Mouse (Mus musculus) kidney, postnatal 0 days (tissue): ENCODE measurements around the gene Ppp1r1c. TPM values are rescaled to one million over a fixed set of nuclear protein-coding genes. Genes with fewer than 3 reads are reported as not detected.
"Not testable (repeated sequence)": the region's sequence is repeated elsewhere in the genome, so short reads cannot be mapped to it uniquely, and the experiment has no call there.

Experiments
- ATAC-seq: fragments of 200-750 bp; cut with Nextera tagmentation; replicated peaks from 2 replicates; pipeline ENCODE4 v1.8.0; 2017; ENCODE audit warnings: low read depth, moderate number of reproducible peaks, moderate TSS enrichment, moderate library complexity; ENCODE audit not compliant: low FRiP score
- DNase-seq: peaks from one replicate; pipeline ENCODE4 v3.0.0-alpha.2; 2016; ENCODE audit warnings: low spot score
- H3K27ac ChIP-seq: fragments of 300-500 bp; sonication (generic); 2 replicates; pipeline ENCODE4 v1.5.1; 2014; ENCODE audit warnings: mild to moderate bottlenecking
- H3K27me3 ChIP-seq: fragments of 300-500 bp; sonication (generic); 2 replicates; pipeline ENCODE4 v1.6.1; 2014; ENCODE audit warnings: low read length, mixed read lengths; ENCODE audit not compliant: insufficient read depth
- H3K36me3 ChIP-seq: fragments of 300-500 bp; sonication (generic); 2 replicates; pipeline ENCODE4 v1.6.1; 2014; ENCODE audit warnings: low read length, mixed read lengths; ENCODE audit not compliant: insufficient read depth
- H3K4me1 ChIP-seq: fragments of 300-500 bp; sonication (generic); replicated peaks from 2 replicates; pipeline ENCODE4 v1.6.1; 2014; ENCODE audit warnings: antibody characterized with exemption, low read length, mixed read lengths; ENCODE audit not compliant: insufficient read depth
- H3K4me2 ChIP-seq: fragments of 300-500 bp; sonication (generic); 2 replicates; pipeline ENCODE4 v1.6.1; 2014; ENCODE audit warnings: mild to moderate bottlenecking, low read length, moderate library complexity, mixed read lengths
- H3K4me3 ChIP-seq: fragments of 300-500 bp; sonication (generic); replicated peaks from 2 replicates; pipeline ENCODE4 v1.5.1; 2014; ENCODE audit warnings: low read depth, low read length
- H3K9ac ChIP-seq: fragments of 300-500 bp; sonication (generic); 2 replicates; pipeline ENCODE4 v1.6.1; 2014; ENCODE audit warnings: low read depth, low read length
- H3K9me3 ChIP-seq: fragments of 300-500 bp; sonication (generic); replicated peaks from 2 replicates; pipeline ENCODE4 v1.6.1; 2016; ENCODE audit warnings: low read length, inconsistent platforms, mixed read lengths
- CTCF ChIP-seq: IDR thresholded peaks from 2 replicates; pipeline ENCODE4 v1.5.1; 2016; ENCODE audit warnings: antibody characterized with exemption, low read depth, mild to moderate bottlenecking, moderate library complexity
- WGBS: fragments of 180-500 bp; shearing (Covaris S2); extraction: QIAGEN DNeasy Blood & Tissue Kit; methylation state at CpG from one replicate; pipeline ENCODE4 v1.1.7; 2014; 5-methylcytosine and 5-hydroxymethylcytosine counted together
- polyA plus RNA-seq: library from polyadenylated mRNA; unstranded; fragments of >200 nt; fragmentation: Nextera tagmentation; extraction: Ambion mirVana; gene quantifications from 2 replicates; pipeline ENCODE4 v1.2.1, GENCODE M21; 2015

The Ppp1r1c gene
- polyA plus RNA-seq, 1 experiment from 2014 or later = 0.16 TPM

DNA sequence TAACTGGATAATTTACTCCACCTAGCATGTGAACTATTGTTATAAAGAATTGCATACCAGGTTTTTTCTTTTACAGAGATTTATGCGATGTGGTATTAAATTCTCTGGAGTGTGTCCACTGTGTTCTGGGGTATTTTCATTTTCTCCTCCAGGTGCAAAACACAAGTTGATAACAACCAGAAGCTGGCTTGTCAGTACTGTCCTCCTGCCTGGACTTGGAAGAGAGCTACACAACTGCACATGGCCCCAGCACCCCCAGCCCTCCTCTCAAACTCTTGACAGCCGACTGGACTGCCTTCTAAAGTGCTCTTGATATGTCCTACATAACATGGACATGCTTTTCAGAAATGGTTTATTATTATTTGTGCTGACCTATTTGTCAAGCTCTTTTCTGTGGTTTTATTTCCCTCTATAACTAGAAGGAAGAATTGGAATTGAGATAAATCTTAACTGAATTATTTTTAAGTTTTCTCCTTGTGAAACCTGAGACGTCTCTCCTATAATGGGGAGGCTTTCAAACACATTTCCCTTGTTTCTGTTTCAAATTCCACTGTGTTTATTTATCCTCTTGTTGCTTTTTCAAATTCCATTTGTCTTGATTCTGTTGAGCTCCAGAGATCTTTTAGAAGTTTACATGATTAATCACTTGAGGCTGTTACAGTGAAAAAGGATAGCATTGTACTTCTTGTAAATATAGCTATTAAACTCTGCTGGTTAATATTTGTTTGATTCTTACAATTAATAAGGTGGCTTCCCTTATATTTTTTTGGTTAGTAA lies 108.3 kb downstream of the Ppp1r1c start:
- TF ChIP-seq CTCF = no peak
- Histone ChIP-seq H3K4me1 (no peaks in the 10 kb centered on the region), H3K27me3 (no peaks in the 10 kb centered on the region), H3K9ac (no peak overlapping the region), H3K36me3 (no peaks in the 10 kb centered on the region), H3K27ac (peak overlapping the region; percentile 54), H3K4me3 (no peak overlapping the region), H3K4me2 (no peak overlapping the region), H3K9me3 (no peaks in the 10 kb centered on the region)
- whole genome bisulfite sequencing = 17% methylated on average over 3 of the region's 3 CpGs
- DNase-seq = peak; percentile 94
- peak; percentile 82 for ATAC-seq

GRCm38 (mm10) chr2:79819543-79819942 lies 112.0 kb downstream of the Ppp1r1c start:
- no peak for ATAC-seq
- Histone ChIP-seq H3K36me3 (no peaks in the 10 kb centered on the region), H3K9me3 (no peaks in the 10 kb centered on the region), H3K4me2 (no peak overlapping the region), H3K27me3 (no peaks in the 10 kb centered on the region), H3K9ac (no peak overlapping the region), H3K4me1 (no peaks in the 10 kb centered on the region), H3K27ac (no peak overlapping the region), H3K4me3 (no peak overlapping the region)
- no peak for DNase-seq
- WGBS = 70% methylated on average over 3 of the region's 3 CpGs
- TF ChIP-seq CTCF = no peak

GRCm38 (mm10) chr2:79825853-79826252 lies 118.3 kb downstream of the Ppp1r1c start:
- Histone ChIP-seq H3K4me3 (no peak overlapping the region), H3K36me3 (no peaks in the 10 kb centered on the region), H3K4me2 (no peak overlapping the region), H3K27ac (no peak overlapping the region), H3K27me3 (no peaks in the 10 kb centered on the region), H3K9ac (no peak overlapping the region), H3K9me3 (no peaks in the 10 kb centered on the region), H3K4me1 (no peaks in the 10 kb centered on the region)
- DNase-seq = peak; percentile 53
- ATAC-seq = no peak
- WGBS = 20% methylated on average over 4 of the region's 4 CpGs
- TF ChIP-seq CTCF = no peak

GRCm38 (mm10) chr2:79839090-79839489 lies 131.5 kb downstream of the Ppp1r1c start:
- no peak overlapping the region for H3K4me3 ChIP-seq
- ATAC-seq (no peak), DNase-seq (no peak)
- H3K27me3 ChIP-seq = no peaks in the 10 kb centered on the region
- no peaks in the 10 kb centered on the region for H3K4me1 ChIP-seq
- no peak overlapping the region for H3K4me2 ChIP-seq
- no peak overlapping the region for H3K27ac ChIP-seq
- no peaks in the 10 kb centered on the region for H3K36me3 ChIP-seq
- no peak overlapping the region for H3K9ac ChIP-seq
- no peaks in the 10 kb centered on the region for H3K9me3 ChIP-seq
- no peak for TF ChIP-seq CTCF
- WGBS = 61% methylated on average over 6 of the region's 6 CpGs

DNA sequence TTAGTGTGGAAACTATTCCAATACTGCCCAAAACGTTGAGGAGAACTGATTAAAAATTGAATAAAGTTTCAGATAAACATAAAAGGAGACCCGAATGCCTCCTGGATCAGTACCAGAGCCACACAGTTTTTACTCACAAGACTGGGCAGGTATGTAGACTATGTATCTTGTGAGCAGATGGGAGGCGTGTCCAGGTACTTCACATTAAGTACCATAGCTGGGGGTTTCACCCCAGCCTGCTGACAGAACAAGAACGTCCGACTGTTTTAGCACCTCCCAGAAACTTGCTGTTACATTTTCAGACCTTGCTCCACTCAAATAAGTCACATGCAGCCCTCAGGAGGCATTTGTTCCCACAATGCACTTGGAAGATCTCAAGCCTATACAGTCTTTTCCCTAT lies 131.9 kb downstream of the Ppp1r1c start:
- DNase-seq (no peak), ATAC-seq (no peak)
- no peak for TF ChIP-seq CTCF
- no peak overlapping the region for H3K4me3 ChIP-seq
- H3K27me3 ChIP-seq = no peaks in the 10 kb centered on the region
- no peak overlapping the region for H3K9ac ChIP-seq
- H3K9me3 ChIP-seq = no peaks in the 10 kb centered on the region
- no peak overlapping the region for H3K4me2 ChIP-seq
- H3K36me3 ChIP-seq = no peaks in the 10 kb centered on the region
- no peaks in the 10 kb centered on the region for H3K4me1 ChIP-seq
- WGBS = 53% methylated on average over 5 of the region's 5 CpGs
- no peak overlapping the region for H3K27ac ChIP-seq

DNA sequence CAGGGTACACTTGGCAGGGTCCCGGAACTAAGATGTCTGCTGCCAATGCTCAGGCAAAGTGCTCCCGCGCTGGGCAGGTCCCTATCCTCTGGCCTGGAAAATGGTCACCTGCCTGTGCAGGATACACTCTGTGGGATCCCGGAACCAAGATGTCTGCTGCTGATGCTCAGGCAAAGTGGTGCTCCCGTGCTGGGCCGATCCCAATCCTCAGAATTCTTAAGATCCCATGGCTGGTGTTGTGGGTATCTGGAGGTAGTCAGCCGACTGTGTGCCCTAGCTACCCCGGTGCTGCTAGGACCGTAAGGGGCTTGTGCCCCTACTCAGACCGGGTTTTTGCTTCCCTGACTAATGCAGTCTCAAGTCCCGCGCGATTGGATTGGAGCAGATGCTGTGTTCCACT lies 139.8 kb downstream of the Ppp1r1c start:
- not testable (repeated sequence) for H3K36me3 ChIP-seq

DNA sequence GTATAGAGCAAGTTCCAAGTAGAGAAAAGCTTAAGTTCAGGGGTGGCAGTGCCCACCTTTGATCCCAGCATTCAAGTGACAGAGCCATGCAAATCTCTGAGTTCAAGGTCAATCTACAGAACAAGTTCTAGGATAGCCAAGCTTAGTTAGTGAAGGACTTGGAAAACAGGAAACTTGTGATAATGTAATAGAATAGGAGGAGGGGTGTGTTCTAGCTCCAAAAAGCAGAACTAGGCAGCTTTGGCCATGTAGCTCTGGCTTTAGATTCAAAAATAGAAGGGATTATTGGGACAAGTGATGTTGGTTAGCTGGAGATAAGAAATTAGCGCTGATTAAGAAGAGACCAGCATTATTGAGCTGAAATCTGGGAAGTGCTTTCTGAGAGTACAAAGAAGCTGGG lies 149.3 kb downstream of the Ppp1r1c start:
- DNase-seq (no peak), ATAC-seq (no peak)
- H3K4me2 ChIP-seq = no peak overlapping the region
- no peak overlapping the region for H3K9ac ChIP-seq
- H3K27me3 ChIP-seq = no peaks in the 10 kb centered on the region
- no peaks in the 10 kb centered on the region for H3K4me1 ChIP-seq
- H3K9me3 ChIP-seq = no peaks in the 10 kb centered on the region
- H3K4me3 ChIP-seq = no peak overlapping the region
- 89% methylated on average over 1 of the region's 1 CpGs for WGBS
- H3K27ac ChIP-seq = no peak overlapping the region
- no peaks in the 10 kb centered on the region for H3K36me3 ChIP-seq
- no peak for TF ChIP-seq CTCF

More for the DNA sequence above, 139.8 kb downstream of the Ppp1r1c start:
- H3K27ac ChIP-seq, DNase-seq, ATAC-seq, H3K4me2 ChIP-seq, H3K9me3 ChIP-seq, H3K27me3 ChIP-seq, H3K4me1 ChIP-seq, H3K4me3 ChIP-seq, H3K9ac ChIP-seq: not testable (repeated sequence)
- 91% methylated on average over 13 of the region's 13 CpGs for WGBS
